Mouse (Mus musculus) frontal cortex, postnatal 14 days (tissue): Measurements from ENCODE around the gene Cyp2w1.
"Not testable (repeated sequence)": the region's sequence is repeated elsewhere in the genome, so short reads cannot be mapped to it uniquely, and the experiment has no call there.

Experiments used
- DNase-seq, 2 experiments: peaks; one replicate each; pipeline ENCODE4 v3.0.0; 2022; ENCODE audit warnings: low spot score in 2 of 2

The Cyp2w1 gene

DNA sequence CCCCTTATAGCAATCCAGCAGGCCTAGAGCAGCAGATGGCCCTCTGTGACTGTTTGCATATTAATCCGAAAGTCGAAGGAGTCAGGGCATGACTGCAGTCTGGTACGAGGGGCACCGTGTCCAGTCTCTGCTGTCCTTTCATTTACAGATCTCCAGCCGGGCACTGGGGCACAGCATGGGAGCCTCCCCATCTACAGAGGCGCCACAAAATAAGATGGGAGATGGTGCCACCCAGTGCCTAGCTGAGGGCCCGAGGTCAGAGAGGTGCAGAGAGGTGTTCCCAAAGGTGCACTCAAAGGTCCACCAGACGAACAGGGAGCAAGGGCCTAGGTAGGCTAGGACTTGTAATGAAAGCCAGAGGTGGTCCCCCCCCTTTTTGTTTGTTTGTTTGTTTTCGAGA is 30.8 kb downstream of the Cyp2w1 start:
- no peak for DNase-seq

DNA sequence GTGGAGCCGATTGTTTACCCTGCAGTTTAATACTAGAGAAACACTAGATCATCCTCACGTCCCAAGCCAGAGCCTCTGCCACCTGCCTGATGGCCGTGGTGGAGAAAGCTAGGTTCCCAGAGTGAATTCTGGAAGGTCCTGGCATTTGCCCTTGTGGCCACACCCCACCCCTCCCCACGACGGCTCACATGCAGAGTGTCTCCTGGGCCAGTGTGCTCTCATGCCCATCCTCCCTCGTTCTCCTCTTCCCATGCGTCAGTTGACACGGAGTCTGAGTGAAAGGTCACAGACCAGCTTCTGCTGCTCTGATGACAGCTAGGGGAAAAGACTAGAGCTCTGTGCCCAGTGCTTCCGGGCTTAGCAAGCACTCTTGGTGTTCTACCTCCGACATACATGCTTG is 32.1 kb downstream of the Cyp2w1 start:
- no peak for DNase-seq

- DNase-seq, result no peak
These were observed 33.6 kb downstream of the Cyp2w1 start for GRCm38 (mm10) chr5:139386047-139386446.

GRCm38 (mm10) chr5:139387329-139388194 is 35.1 kb downstream of the Cyp2w1 start:
- no peak for DNase-seq

DNA sequence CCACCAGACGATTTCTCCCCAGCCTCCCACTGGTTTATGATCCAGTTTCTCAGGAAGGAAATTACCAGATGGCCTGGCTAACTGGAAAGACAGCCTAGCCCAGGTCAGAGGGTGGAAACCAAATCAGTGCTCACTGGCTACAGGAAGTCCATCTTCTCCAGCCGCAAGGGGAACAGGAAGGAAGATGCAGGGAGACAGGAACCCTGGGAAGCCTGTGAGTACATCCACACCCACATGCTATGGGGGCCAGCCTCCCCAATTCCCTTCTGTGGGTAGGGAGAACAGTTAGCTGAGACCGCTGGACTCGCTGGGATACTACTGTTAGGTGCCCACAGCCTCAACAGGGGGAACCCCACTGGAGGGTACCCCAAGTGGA is 35.8 kb downstream of the Cyp2w1 start:
- DNase-seq, result no peak

DNA sequence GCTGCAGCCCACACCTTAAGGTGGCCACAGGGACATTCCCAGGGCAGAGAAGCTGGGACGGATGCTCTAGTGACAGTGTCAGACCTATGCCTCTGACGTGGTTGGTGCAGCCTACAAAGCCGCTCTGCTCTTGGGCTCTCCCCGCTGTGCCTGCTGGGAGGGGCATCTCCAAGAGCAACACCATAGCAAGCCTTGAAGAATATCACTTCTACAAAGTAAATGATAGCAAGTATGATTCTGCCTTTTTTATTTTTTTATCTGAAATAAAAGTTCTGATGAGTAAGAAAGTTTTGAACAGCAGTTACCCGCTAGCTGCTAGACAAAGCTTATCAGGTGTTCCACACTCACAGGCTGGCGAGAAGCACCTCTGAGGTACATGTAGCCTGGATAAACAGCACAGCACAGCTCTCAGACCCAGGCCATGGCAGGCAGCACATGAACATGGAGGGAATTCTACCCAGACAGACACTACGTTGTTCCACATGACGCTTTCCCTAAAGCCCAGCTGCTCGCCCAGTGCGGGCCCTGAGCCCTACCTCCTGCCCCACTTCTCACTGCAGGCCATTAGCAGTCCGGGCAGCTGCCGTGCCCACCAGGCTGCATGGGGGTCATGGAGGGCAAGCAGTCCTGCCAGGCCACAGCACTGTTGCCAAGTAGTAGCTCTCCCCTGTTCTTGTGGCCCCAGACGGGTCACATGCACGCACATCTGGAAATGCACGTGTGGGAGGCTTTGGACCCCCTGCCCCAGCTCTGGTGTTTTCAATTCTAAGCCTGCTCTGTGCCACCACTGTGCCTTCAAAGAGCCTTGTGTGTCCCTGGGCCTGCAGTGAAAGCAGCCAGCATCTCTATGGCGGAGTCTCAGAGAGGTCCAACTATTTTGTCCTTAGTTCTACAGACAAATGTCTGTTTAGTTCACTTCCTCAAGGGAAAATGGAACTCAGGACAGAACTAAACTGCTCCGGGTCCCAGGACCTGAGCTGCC is 36.6 kb downstream of the Cyp2w1 start:
- no peak for DNase-seq

DNA sequence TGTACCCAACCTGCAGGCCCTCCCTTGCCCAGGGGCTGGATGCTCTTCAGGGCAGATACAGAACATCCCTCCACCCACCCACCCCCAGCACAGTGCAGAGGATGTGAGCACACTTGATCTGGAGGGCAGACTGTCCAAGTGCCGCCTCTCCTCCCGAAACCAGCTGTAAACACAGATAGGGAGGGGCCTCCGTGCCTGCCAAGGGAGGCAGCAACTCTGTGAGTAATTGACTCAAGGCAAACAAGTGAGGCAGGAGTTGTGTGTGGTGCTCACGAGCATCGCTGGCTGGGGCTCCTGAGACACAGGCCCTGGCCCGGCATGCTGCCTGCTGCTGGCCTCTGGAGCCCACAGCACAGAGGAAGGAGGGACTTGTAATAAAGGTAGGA is 37.3 kb downstream of the Cyp2w1 start:
- DNase-seq, result no peak

DNA sequence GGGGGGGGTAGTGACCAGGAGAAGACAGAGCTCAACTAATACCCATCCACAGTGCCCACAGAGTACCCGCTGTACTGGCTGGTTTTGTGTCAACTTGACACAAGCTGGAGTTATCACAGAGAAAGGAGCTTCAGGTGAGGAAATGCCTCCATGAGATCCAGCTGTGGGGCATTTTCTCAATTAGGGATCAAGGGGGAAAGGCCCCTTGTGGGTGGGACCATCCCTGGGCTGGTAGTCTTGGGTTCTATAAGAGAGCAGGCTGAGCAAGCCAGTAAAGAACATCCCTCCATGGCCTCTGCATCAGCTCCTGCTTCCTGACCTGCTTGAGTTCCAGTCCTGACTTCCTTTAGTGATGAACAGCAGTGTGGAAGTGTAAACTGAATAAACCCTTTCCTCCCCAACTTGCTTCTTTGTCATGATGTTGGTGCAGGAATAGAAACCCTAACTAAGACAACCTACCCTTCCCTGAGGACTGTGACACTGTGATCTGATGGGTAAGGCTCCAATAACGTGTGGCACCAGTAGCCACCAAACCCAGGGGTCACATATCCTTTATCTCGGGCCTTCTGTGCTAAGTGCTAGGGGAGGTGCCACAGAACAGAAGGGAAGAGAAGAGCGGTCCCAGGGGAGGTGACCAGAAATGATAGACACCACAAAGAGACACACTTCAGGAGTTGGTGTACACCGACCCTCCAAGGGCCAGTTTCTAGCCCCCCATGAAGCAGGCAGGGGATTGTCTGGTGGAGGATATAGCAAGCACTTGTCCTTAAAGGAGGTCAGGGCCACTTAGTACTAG is 38.1 kb downstream of the Cyp2w1 start:
- DNase-seq, result not testable (repeated sequence)

DNA sequence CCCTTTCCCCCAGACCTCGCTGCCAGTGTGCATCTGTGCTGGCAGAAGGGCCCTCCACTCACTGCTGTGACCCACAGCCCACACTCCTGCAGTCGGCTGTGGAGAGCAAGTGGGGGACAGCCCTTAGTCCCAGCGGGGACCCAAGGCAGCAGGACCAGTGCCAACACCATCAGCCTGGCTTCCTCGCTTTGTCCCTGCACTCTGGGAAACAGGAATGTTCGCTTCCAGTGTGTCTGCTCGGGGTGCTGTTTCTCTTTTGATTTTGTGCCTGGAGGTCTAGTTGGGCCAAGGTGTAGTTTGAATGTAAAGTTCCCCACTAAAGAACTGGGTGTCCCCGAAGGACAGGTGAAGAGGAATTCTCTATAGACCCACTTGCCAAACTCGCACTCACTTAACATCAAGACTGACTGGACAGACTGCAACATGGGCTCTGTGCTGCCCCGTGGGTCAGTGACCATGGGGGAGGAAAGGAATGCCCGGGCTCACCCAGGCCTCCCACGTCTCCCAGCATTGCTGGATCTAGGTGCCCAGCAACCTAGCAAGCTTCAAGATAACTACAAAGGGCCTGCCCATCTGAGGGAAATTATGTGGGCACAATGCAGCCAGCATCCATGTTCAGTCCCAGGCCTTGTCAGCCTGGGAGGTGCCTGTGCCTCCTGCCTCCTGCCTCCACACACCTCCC is 39.0 kb downstream of the Cyp2w1 start:
- DNase-seq, result no peak

GRCm38 (mm10) chr5:139392219-139393196 is 40.1 kb downstream of the Cyp2w1 start:
- no peak for DNase-seq

DNA sequence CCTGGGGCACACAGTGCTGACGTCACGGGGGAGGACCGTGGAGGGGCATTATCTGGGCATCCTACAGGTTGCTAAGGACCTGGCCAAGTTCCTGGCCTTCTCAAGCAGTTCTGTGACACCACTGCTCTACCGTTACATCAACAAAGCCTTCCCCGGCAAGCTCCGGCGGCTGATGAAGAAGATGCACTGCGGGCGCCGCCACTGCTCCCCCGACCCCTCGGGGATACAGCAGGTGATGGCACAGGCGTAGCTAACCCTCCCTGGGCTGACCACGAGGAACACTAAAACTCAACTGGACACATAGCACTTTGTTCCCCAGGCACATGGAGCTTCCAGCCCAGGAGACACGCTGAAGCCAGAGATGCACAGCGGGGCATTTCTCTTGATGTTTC is 40.8 kb downstream of the Cyp2w1 start:
- no peak for DNase-seq

- DNase-seq, result no peak
These were observed 42.0 kb downstream of the Cyp2w1 start for GRCm38 (mm10) chr5:139394399-139394798.

DNA sequence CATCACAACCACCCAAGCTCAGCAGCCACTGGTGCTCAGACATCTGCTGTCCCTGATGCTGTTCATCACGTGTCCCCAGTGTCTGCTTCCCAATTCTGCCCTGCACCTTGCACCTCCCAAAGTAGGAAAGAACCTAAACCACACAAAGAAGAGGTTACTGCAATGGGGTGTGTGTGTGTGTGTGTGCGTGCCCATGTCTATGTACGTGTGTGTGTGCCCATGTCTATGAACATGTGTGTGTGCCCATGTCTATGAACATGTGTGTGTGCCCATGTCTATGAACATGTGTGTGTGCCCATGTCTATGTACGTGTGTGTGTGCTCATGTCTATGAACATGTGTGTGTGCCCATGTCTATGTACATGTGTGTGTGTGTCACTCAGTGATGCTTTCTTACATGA is 43.1 kb downstream of the Cyp2w1 start:
- DNase-seq, result no peak

GRCm38 (mm10) chr5:139397359-139397916 is 45.0 kb downstream of the Cyp2w1 start:
- DNase-seq, result no peak

DNA sequence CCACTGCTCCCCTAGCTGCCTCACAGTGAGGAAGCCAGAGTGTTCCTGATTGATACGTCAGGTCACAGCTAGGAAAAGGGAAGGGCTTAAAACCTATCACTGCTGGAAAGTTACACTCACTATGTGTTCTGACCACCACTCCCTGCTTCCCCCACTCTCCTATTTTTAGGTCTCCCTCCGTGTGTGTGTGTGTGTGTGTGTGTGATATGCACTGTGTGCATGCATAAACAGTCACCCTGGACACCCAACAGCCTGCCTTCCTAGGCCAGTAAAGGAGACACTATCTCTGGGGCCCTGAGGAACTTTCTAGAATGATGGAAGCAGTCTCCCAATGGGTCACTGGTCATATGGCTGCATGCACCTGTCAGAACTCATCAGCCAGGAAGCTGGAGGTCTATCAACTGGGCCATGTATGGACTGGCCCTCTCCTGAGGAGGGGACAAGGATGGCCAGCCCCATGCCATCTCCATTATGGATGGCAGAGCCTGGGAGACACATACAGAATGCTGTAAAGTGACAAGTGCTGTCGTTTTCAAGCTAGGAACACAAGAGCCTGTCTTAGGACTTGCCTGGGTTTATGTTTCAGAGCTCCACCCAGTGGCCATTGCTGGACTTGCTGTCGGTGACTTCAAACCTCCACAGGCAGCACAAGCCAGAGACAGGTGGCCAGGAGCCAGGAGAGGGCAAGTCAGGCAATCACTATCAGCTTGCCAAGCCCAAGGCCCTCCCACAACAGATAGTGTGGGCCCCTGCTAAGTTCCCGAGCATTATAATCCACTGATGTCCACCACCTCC is 45.7 kb downstream of the Cyp2w1 start:
- peak; percentile 89 to 92 for DNase-seq

GRCm38 (mm10) chr5:139398786-139399185 is 46.4 kb downstream of the Cyp2w1 start:
- DNase-seq, result no peak

DNA sequence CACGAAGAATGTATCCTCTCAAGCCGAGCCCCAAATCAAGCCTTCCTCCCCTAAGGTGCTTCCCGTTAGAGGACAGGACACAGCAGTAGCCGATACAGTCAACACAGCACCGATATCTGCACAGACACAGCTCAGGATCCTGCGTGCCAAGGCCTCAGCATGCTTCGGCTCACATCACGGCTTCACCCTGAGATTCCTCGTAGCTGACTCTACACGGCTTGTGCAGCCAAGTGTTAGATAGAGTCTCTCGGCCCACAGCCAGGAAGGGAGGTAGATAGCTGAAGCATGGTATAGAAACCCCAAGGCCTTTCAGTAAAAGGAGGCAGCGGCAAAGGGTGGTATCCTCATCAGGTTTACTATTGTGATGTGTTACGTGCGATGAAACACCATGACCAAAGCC is 47.6 kb downstream of the Cyp2w1 start:
- no peak for DNase-seq

DNA sequence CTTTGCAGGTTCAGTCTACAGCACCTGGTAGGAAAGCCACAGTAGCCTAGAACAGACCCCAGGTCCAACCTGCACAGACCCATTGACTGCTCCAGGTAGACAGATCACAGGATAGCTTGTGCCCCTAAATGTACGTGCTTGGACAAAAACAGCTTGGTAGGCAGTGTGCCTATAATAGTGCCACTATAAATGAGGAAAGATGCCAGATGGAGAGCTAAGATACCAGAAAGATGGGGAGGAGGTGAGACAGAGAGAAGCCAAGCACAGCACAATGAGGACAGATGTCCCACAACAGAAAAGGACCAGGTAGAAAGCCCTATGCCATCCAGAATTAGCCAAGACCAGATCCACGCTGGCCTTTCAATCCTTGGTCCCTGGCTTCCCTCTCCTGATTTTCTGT is 49.7 kb downstream of the Cyp2w1 start:
- no peak for DNase-seq

- DNase-seq, result no peak
These were observed 51.4 kb downstream of the Cyp2w1 start for GRCm38 (mm10) chr5:139403692-139404260.
